Mouse (Mus musculus): ENCODE results near the gene Grid1.

Grid1 gene

DNA sequence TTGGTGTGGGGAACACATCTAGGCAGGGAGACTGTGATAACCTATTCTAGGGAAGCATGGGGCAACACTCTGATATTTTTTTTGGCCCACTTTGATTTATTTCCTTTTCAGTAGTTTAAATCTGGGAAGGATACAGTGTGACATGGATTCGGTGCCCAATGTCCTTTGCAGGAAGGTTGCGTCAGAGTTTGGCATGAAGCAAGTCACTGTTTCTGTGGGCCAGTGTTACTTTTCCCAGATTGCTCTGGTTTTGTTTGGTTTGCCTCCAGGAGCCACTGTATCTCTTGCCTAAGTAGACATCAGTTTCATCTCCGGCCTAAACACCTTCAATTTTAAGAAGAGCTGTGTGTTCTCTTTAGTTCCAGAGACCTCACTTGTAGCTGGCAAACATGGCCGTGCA, 399.1 kb downstream of the Grid1 start:
- DNase-seq (ENCODE audit: low spot score) = no peak

DNA sequence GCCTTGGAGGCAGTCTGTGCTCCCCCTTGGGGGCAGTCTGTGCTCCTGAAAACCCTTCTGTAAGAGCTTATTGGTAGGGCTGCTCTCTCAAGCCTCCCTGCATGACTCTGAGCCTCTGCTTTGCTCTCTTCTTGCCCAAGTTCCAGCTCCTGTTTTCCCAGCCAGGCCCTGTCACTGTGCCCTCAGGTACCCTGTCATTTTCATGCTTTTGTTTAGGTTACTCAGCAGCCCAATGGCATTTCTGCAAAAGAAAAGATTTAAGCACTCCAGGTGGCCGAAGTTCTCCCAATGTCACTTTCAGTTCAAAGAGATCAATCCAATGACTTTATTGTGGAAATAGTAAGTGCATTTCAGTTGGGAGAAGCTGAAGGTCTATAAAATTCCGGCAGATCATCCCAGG, 402.3 kb downstream of the Grid1 start:
- DNase-seq (ENCODE audit: low spot score) = no peak

DNA sequence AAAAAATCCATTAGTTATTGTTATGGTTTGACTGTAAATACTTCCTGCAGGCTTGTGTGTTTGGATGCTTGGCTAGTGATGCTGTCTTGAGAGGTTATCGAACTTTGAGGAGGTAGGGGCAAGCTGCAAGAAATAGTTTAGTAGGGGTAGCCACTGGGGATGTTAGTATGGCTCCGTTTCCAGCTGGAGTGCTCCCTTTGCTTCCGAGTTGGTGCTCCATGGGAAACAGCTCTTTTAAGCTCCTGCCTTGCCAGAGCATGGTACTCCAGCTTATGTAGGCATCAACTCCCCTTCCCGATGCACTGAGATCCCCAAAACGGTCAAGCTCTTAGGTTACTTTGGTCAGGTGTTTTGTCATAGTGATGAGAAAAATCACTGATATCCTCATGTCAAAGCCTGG, 407.7 kb downstream of the Grid1 start:
- DNase-seq (ENCODE audit: low spot score) = no peak

DNA sequence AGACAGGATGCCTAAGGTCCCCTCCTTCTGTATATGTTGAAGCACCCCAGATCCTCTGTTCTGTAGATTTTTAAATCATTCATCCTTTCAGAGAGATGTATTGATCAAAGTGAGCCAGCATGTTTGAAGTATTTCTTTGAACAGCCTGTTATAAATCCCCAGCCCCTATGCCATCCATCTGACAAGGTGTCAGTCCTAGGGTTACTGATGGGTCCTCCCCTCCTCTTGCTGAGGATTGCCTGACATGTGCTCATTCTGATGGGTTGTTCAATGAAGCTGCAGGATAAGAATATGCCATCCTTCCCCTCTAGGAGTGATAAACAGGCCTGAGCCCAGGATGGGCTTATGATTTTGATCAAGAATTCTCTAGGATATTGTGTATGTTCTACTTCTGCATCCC, 411.5 kb downstream of the Grid1 start:
- no peak for DNase-seq (ENCODE audit: low spot score)

DNA sequence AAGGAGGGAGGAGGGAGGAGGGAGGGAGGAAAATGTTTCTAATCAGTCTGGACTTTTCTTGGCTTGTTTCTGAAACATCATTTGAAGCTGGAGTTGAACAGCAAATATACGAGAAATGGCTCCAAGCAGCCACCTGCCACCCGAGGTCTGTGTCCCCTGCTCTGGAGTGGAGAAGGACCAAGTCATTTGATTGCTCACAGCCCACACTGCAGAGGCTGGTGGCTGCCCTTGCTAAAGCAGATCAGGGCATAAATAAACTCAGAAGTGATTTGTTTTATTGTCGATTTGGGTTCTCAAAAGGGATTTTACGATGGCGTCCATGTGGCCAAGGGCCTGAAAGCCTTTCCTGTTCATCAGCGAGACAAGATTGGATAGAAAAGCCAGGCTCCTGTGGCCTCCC, 423.0 kb downstream of the Grid1 start:
- no peak for DNase-seq (ENCODE audit: low spot score)

DNA sequence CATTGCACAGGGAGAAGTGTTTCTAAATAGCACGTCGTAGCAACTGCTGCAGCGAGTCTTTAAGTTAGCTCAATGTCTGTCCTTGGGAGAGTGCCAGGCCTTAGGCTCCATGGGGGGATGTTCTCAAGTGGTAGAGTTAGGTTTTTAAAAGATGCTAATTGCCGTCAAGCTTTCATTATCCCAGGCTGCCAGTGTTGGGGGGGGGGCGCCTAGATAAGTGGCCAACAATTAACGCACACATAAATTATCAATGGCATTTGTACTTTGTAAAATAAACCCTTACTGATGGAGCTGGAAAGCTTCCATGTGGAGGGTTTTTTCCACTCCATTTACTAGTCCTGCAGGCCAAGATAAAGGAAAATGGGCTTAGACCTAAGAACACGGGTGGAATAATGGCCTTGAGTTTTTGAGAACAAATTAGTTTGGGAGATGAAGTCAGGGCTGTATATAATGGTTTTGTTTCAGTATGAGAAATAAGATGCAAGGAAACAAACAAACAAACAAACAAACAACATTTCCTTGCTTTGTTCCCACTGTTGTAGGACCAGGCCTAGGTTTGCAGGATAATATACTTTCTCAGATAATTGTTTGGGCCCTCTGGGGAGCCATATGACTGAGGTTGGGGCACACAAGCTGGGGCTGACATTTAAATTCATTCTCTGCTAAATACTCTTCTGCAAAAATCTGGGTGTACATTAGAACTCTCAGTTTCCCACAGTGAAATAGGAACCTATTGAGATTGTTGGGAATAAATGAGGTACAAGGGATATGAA, 425.1 kb downstream of the Grid1 start:
- no peak for DNase-seq (ENCODE audit: low spot score)

DNA sequence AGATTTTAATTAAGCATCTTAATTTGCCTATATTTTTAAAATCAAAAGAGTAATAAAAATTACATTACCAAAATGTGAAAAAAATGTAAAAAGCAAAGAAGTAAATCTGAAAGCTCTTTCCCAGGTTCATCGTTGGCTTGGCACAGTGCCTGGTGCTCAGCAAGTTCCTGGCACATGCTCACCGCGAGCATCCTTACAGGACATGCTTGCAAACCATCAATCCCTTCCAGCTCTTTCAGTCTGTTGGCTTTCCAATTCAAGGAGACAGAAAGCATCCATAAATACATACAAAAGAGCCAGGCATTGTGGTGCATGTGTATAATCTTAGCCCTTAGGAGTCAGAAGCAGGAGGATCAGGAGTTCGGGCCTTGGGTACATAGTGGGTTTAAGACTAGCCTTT, 430.5 kb downstream of the Grid1 start:
- no peak for DNase-seq (ENCODE audit: low spot score)

DNA sequence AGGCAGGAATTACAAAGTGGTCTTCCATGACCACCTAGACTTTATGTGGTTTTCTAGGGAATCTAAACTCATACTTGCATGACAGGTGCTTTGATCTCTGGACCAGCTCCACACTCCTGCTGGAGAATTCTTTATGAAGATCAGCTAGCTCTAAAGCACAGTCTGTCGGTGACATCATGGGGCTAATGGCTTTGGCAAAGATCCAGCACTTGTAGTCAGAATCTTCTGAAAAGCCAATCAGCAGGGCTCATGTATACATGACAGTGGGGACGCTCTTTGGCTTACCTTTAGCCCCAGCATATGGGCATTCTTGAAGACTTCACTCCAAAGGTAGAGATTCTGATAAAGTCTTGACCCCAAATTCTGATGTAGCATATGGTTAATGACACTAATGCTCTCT, 434.6 kb downstream of the Grid1 start:
- DNase-seq (ENCODE audit: low spot score) = no peak

DNA sequence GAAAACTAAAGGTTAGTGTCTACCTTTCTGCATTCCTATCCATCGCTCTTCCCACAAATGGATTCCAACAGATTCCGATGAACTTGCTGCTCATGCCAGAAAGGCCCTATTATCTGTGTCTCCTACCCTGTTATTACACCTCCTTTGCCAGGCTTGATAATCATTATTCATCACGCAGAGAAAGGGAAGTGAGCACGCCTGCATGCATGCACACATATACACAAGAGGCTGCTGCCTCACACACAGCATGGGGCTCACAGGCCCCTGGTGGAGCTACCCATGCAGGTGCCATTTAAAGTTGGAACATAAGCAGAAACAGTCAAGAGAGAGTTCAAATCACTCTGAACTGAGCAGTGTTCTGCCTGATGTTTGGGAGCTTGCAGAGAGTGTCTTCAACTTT, 450.4 kb downstream of the Grid1 start:
- no peak for DNase-seq (ENCODE audit: low spot score)

DNA sequence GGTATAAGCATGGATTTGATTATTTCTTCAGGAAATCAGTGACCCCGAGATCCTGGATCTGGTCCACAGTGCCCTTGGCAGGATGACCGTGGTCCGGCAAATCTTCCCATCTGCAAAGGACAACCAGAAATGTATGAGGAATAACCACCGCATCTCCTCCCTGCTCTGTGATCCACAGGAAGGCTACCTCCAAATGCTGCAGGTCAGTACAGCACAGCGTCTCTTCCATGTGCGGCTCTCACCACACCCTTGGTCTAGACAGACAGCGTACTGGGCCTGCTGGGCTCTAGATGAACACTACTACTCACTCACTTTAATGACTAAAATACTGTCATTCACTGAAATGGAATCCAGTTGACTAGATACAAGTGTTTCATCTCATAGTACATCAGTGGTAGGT, 489.3 kb downstream of the Grid1 start:
- no peak for DNase-seq (ENCODE audit: low spot score)

DNA sequence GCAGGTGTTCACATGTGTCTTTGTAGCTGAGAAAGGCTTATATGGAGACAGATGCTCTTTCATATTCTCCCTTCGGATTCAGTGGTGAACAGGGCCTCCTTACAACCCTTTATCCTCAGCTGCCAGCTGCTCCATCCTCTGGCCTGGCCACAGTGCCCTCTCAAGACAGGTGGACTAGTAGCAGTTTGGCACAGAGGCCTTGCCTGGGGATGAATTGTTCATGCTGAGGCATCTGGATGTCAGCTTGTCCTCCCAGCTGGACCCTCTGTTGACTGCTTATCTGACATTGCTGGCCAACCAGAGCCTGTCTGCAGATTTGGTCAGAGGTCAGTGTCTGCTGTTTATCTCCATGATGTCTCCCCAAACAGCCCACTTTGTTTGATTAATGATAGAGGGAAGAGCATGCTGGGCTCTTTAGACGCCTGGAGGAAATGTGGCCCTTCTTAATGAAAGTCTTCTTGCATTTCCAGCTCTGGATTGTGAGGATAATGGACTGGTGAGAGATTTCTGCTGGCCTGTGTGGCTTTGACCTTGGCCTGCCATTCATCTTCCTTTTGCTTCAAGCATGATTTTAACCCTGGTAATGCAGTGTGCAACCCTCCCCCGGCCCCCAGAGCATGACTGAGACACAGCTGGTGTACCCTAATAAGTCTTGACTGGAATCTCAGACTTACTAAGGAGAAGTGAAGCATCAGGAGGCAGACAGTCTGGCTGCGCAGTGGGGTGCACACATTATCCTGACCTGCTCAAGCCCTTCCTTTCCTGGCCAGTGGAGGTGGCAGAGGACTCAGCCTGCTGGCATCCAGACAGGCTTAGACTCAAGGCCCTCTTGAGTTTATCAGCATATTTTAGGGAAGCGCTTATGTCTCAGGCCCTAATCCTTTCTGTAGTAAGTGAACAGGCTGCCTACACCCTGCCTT, 493.7 kb downstream of the Grid1 start:
- DNase-seq (ENCODE audit: low spot score) = no peak

DNA sequence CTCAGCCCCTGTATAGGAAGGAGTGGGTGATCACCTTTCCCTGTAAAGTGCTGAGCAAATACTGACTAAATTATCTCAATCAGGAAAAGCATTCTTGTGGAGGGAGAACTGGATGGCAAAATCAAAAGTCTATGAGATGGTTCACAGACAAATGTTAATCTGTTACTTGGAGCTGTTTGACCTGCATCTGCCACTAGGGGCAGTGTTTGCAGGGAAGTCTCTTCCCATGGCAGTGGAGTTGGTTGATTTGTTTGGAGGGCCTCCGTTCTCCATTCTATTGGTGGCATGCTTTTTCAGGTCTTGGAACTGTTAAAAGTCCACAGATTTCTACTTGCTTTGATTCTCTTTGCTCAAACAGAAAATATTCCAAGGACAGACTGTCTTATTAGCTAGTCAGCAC, 506.4 kb downstream of the Grid1 start:
- DNase-seq (ENCODE audit: low spot score) = no peak

DNA sequence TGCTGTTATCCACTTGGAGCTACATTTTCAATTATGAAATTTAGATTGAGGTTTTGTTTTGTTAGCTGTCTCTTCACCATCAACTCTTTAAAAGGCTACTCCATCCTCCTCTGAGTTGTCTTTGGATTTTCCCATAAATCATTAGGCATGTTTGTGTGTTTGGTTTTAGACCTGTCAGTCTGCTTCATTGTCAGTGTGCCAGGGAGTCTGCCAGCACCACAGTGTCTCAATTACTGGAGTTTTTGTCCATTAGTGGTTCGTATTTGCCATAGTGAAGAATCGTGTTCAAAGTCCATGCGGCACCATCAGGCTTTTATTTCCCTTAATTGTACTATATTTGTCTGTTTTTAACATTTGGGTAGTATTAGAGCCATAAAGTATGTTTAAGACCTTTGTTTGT, 516.7 kb downstream of the Grid1 start:
- DNase-seq (ENCODE audit: low spot score) = no peak

DNA sequence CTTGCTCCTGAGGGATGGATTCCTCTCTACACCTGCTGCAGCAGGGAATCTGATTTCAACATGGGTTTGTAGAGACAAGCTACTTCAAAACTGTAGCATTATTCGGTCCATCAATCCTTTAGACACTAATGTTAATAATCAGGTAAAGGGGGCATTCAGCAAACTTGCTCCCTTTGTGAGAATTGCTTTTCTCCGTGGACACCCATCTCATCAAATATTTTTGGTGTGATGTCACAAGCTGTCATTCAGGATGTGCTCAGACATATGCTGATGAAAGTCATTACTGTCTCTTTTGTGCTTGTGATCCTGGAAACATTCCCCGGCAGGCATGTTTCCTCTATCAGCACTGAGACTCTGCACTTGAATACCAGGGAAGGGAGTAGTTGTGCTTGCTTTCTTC, 536.1 kb downstream of the Grid1 start:
- no peak for DNase-seq (ENCODE audit: low spot score)

DNA sequence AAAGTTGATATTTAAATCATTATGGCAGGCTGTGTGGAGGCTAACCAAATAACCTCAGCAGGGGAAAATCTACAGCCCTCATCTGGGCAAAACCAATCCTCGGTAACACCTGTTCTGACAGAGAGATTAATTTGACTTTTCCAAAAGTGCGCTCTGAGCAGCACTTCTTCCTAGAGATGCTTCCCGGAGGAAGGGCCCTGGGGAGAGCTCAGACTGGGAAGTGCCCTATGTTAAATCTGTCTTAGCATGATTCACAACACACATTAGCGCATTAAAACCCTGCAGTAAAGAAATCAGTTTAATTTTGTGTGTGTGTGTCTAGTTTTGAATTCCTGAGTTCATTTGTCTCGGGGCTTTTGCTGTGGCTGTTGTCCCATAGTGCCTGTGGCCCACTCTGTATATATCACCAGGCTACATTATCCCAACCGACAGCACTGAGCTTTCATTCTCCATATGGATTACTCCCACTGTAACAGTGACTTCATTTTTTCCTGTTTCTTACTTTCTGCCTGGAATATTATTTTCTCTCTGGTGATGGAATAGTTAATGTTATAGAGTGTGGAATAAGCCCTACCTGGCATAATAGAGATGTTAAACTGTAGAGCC, 536.7 kb downstream of the Grid1 start:
- no peak for DNase-seq (ENCODE audit: low spot score)

DNA sequence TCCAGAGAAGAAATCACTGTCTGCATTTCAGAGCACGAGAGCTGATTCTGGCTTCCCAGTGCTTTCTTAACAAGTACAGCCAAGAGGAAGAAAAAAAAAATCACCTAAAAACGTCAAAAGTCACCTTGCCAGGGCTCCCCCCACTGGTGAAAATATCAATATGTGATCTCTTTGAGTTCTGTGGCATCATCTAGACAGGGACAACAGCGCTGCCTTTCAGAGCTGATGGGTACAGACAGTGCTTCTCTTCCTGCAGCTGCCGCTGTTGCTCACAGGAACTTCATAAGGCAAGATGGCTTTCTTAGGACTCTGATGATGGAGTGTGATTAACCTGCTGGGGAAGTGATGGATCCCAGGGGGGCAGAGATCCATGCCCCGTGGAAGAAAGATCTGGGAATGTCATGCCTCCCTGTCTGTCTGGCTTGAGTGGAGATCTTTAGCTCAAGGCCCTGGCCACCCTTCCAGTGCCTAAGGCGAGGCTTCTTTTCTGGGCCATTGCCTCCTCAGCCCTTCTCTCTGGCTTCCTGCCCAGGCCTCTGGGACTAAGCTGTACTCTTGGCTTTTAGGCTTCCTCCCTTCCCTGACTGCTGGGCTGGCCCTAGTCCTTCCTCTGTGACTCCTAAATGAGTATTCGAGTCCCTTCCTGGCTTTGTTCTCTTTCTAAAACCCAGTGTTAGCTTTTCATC, 538.4 kb downstream of the Grid1 start:
- DNase-seq (ENCODE audit: low spot score) = no peak

DNA sequence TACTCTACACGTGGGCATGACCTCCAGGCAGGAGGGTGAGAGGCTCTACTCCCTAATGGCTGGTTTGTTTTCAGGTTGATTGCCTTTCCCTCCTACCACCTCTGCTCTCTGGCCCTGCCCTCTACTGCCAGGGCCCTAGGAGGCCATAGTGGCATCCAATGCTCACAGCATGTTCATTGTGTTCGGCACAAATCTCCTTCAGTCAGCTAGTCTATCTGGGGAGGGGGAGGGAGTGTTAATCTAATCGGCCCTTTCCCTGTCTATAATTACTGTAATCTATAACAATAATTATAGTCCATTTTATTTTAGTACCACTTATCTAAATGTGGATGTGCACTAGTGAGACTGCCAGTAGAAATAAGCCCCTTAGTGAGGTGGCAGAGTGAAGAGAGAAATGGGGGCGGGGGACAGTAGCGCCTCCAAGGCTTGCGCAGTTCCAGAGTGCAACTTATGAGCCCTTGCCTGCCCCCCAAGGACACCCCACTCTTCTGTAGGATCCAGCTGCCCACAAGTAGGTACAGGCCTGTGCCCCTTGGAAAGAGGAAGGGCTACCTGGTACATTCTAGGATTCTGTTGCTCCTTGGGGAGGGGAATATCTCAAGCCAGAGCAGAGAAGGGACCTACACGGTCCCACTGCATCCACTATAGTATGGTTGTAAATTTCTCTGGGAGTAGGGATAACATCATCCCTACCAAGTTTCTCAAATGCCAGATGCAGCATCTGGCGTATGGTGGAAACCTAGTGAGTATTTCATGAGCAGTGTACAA, 545.5 kb downstream of the Grid1 start:
- no peak for DNase-seq (ENCODE audit: low spot score)

DNA sequence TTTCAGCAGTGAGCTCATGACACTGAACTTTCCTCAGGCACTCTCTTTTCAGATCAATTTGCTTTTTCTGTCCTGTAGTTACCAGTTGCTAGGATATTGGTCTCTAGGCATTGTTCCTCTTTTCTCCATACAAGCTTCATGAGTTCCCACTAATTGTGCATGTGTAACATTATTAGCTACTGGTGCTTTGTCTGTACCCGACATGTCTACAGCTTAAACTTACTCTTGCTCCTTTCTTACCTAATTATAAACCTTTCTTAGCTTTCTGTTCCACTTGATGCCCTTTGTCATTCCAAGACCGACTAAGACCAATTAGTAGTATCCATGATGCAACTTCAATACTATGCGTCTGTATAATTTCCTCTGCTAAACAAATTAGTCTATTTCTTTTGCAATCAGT, 554.5 kb downstream of the Grid1 start:
- no peak for DNase-seq (ENCODE audit: low spot score)

DNA sequence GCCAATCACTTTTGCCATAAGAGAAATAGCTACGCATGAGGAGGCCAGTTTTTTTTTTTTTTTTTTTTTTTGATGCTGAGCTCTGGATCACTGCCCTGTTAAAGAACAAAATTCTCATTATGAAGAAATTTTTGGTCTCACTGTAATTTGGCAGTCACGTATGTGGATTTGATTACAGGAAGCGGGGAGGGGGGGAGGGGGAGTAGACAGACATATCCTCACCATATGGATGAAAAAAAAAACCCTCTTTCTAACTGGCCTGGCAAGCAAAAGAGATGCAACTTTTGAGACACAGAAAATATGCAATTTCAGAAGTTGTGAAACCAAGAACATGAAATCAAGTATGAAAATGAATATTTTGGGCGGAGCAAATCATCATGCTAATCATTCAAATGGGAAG, 573.7 kb downstream of the Grid1 start:
- DNase-seq (ENCODE audit: low spot score) = no peak

DNA sequence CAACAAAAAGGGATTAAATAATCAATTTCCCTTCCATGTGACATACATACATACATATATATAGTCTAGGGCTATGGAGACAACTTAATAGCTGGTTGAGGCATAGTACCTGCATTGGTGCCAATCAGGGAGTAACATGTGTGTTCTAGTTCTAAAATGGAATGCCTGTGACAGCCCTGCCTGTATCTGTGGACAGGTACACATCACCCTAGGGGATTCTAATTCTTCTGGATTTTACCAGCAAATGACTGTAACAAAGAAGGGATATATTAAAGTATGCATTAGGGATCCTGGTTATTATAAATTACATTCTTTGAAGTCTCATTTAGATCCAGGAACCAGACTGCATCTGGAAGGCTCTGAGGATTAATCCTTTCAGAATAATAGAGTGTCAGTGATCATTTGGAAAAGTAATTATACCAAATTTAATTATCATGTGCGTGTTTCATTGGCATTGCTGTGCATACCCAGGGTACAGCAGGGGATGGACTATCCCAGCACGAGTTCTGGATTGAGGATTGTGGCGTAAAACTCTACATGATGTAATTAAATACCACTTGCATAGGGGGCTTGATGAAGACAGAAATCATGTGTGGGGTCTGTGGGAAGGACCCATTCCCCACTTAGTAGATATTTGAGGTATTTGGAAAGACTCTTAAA, 584.5 kb downstream of the Grid1 start:
- no peak for DNase-seq (ENCODE audit: low spot score)

DNA sequence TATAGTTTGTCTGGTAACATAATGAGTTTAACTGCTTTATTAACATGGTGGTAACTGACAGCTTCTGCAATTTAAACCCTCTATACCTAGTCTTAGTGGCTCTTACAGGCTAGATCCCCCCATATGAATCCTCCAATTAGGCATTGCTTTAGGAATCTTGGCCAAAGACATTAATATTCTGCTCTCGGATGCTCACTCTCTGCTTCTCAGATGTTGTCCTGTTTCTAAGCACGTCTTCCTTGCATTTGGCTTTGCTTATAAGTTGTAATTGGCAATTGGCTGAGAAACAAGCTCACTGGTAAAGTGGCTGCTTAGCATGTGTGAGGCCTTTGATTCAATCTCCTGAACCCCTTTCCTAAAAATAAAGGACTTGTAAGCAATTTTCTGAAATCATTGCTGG, 610.4 kb downstream of the Grid1 start:
- DNase-seq (ENCODE audit: low spot score) = no peak

Measured in T-cell, adult 2 months (primary cell).